Mouse (Mus musculus): ENCODE data around the gene H60b.
"Not testable (repeated sequence)": the region's sequence is repeated elsewhere in the genome, so short reads cannot be mapped to it uniquely, and the experiment has no call there.

Gene H60b

GRCm38 (mm10) chr10:22165328-22166003 is 7.1 kb downstream of the H60b start:
- not testable (repeated sequence) for DNase-seq (ENCODE audit: low read depth, low spot score)

- not testable (repeated sequence) for DNase-seq (ENCODE audit: low read depth, low spot score)
These were observed 7.6 kb downstream of the H60b start for GRCm38 (mm10) chr10:22166025-22166424.

- not testable (repeated sequence) for DNase-seq (ENCODE audit: low read depth, low spot score)
These were observed 8.7 kb downstream of the H60b start for GRCm38 (mm10) chr10:22167061-22167460.

GRCm38 (mm10) chr10:22169116-22169515 is 10.7 kb downstream of the H60b start:
- not testable (repeated sequence) for DNase-seq (ENCODE audit: low read depth, low spot score)

GRCm38 (mm10) chr10:22172431-22173334 is 14.3 kb downstream of the H60b start:
- DNase-seq (ENCODE audit: low read depth, low spot score): not testable (repeated sequence)

- not testable (repeated sequence) for DNase-seq (ENCODE audit: low read depth, low spot score)
These were observed 15.2 kb downstream of the H60b start for GRCm38 (mm10) chr10:22173335-22174189.

- not testable (repeated sequence) for DNase-seq (ENCODE audit: low read depth, low spot score)
These were observed 15.8 kb downstream of the H60b start for GRCm38 (mm10) chr10:22174190-22174487.

GRCm38 (mm10) chr10:22176515-22176914 is 18.1 kb downstream of the H60b start:
- DNase-seq (ENCODE audit: low read depth, low spot score): not testable (repeated sequence)

GRCm38 (mm10) chr10:22191035-22191434 is 32.6 kb downstream of the H60b start:
- DNase-seq (ENCODE audit: low read depth, low spot score): not testable (repeated sequence)

- DNase-seq (ENCODE audit: low read depth, low spot score): not testable (repeated sequence)
These were observed 43.0 kb downstream of the H60b start for GRCm38 (mm10) chr10:22201352-22201751.

GRCm38 (mm10) chr10:22202784-22203583 is 44.6 kb downstream of the H60b start:
- not testable (repeated sequence) for DNase-seq (ENCODE audit: low read depth, low spot score)

- not testable (repeated sequence) for DNase-seq (ENCODE audit: low read depth, low spot score)
These were observed 48.1 kb downstream of the H60b start for GRCm38 (mm10) chr10:22206443-22206842.

- peak; percentile 73 for DNase-seq (ENCODE audit: low read depth, low spot score)
These were observed 53.8 kb downstream of the H60b start for GRCm38 (mm10) chr10:22212012-22212696.

GRCm38 (mm10) chr10:22223474-22224349 is 65.3 kb downstream of the H60b start:
- DNase-seq (ENCODE audit: low read depth, low spot score): not testable (repeated sequence)

- no peak for DNase-seq (ENCODE audit: low read depth, low spot score)
These were observed 106.7 kb downstream of the H60b start for GRCm38 (mm10) chr10:22265060-22265459.

GRCm38 (mm10) chr10:22270879-22271786 is 112.7 kb downstream of the H60b start:
- not testable (repeated sequence) for DNase-seq (ENCODE audit: low read depth, low spot score)

- not testable (repeated sequence) for DNase-seq (ENCODE audit: low read depth, low spot score)
These were observed 114.7 kb downstream of the H60b start for GRCm38 (mm10) chr10:22272914-22273683.
